Mouse (Mus musculus): ENCODE data around the gene Eif1. TPM values are rescaled to one million over a fixed set of nuclear protein-coding genes. Genes with fewer than 3 reads are reported as not detected.

Gene Eif1
- 346 and 359 TPM in 2 replicates for polyA plus RNA-seq (2012; rRNA removed)

DNA sequence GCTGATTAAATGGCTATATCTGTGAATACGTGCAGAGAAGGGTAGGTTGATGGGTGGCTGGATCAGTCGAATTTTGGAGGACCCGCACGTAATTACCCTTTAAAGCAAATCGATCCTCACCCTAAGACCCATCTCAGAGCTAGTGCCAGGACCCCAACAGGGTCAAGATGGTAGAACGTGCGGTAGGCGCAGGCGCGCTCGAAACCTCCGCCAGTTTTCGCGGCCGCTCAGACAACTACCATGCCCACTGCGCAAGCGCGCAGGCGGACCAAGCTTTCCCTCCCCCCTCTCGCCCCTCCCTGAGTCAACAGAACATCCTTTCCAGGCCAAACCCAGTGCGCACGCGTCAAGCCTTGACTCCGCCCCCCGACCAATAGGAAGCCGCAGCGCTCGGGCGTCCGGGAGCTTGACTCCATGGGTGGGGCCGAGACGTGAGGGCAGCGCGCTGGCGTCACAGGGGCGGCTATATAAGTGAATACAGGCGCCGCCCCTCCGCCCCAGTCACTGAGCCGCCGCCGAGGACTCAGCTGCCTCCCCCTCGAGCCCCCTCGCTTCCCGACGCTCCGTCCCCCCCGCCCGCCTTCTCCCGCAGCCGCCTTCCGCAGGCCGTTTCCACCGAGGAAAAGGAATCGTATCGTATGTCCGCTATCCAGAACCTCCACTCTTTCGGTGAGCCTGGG, at the start of gene Eif1:
TSS of gene Eif1 (plus strand) at position 394 of the 680 bp plus-strand sequence.

DNA sequence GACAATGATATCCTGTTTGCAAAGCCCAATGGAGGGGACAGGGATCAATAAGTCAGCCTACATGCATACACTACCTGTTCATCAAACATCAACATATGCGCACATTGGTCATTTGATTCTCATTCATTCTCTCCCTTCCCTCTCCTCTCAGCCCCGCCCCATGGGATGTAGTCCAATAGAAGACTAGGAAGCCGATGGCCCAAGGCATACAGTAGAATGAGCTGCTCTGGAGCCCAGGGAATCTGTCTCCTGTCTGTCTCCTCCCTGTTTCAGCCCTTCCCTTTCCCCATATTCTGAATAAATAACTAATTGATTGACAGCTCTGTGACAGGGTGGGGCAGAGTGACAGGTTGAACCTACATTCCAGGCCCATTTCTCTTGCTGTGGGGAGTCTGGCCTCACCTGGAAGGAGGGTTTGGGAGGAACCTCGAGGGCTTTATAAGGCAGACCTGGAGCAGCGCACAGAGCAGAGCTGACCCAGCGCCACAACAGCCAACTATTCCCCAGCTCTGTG, 14.3 kb downstream of the Eif1 start, which contains the start of gene Gast:
TSS of gene Gast (plus strand) at position 464 of the 514 bp plus-strand sequence.

DNA sequence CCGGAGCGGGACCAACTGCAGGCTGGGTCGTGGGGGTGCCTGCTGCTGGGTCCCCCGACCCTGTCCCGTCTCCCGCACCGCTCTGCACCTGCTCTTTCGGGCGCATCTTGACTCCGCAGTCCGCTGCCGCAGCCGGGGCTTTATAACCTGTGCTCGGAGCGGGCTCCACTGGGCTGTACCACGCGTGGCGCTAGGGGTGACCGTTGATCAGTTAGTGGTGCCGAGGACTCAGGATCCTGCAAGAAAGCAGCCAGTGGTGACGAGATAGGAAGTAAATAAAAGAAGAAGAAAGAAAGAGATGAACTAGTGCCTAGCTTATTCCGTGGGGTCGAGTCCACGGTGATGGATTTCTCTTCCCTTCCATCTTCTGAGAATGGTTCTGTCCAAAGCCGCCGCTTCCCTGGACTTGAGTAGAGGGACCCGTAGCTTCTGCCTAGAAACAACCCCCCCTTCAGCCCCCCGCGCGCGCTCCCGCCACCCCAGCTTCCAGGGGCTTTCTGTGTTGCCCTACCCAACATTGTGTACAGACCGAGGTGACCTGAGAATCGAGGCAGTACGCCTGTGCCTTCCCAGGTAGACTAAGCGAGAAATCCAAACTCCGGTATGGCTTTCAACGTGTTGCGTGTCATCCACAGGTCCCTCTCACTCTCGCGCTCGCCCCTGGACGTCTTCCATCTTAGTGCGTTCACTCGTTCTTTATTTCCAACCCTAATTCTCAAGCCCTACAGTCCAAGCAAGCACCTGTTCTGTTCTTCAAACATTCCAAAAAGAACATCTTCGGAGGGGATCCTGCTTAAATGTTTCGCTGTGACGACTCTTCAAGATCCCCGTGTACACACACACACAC, 36.5 kb downstream of the Eif1 start, which contains the start of gene Hap1:
TSS of gene Hap1 (minus strand) at position 157 of the 847 bp plus-strand sequence.

Other genes with a start within 250 kb of the Eif1 start
- 0.08 TPM in 1 of 2 replicates, not detected in the other for gene Krt32, start 231.7 kb upstream of the Eif1 start, polyA plus RNA-seq (2012; rRNA removed)
- gene Krt35, start 223.6 kb upstream of the Eif1 start, polyA plus RNA-seq (2012; rRNA removed) = not detected in 2 replicates
- 0.04 TPM in 1 of 2 replicates, not detected in the other for gene Krt36, start 214.3 kb upstream of the Eif1 start, polyA plus RNA-seq (2012; rRNA removed)
- 0.03 and 5.1 TPM in 2 replicates for gene Krt13, start 198.3 kb upstream of the Eif1 start, polyA plus RNA-seq (2012; rRNA removed)
- gene Krt15, start 184.0 kb upstream of the Eif1 start, polyA plus RNA-seq (2012; rRNA removed) = 0.32 and 9.2 TPM in 2 replicates
- 5.8 and 82.5 TPM in 2 replicates for gene Krt19, start 171.2 kb upstream of the Eif1 start, polyA plus RNA-seq (2012; rRNA removed)
- 0.12 and 0.16 TPM in 2 replicates for gene Krt9, start 126.6 kb upstream of the Eif1 start, polyA plus RNA-seq (2012; rRNA removed)
- 0.53 and 25.9 TPM in 2 replicates for gene Krt14, start 112.3 kb upstream of the Eif1 start, polyA plus RNA-seq (2012; rRNA removed)
- 0.05 and 5.7 TPM in 2 replicates for gene Krt16, start 71.0 kb upstream of the Eif1 start, polyA plus RNA-seq (2012; rRNA removed)
- 0.47 and 2.3 TPM in 2 replicates for gene Krt17, start 58.9 kb upstream of the Eif1 start, polyA plus RNA-seq (2012; rRNA removed)
- gene Krt42, start 50.0 kb upstream of the Eif1 start, polyA plus RNA-seq (2012; rRNA removed) = 0.08 TPM in 1 of 2 replicates, not detected in the other
- 0.16 and 0.25 TPM in 2 replicates for gene Gast, start 14.5 kb downstream of the Eif1 start, polyA plus RNA-seq (2012; rRNA removed)
- gene Hap1, start 36.2 kb downstream of the Eif1 start, polyA plus RNA-seq (2012; rRNA removed) = 272 and 284 TPM in 2 replicates
- 57.0 and 66.3 TPM in 2 replicates for gene Jup, start 77.9 kb downstream of the Eif1 start, polyA plus RNA-seq (2012; rRNA removed)
- gene P3h4, start 95.0 kb downstream of the Eif1 start, polyA plus RNA-seq (2012; rRNA removed) = 18.6 and 21.5 TPM in 2 replicates
- 15.9 and 24.1 TPM in 2 replicates for gene Fkbp10, start 95.8 kb downstream of the Eif1 start, polyA plus RNA-seq (2012; rRNA removed)
- 119 and 121 TPM in 2 replicates for gene Nt5c3b, start 121.9 kb downstream of the Eif1 start, polyA plus RNA-seq (2012; rRNA removed)
- gene Klhl10, start 122.0 kb downstream of the Eif1 start, polyA plus RNA-seq (2012; rRNA removed) = 1.2 and 1.4 TPM in 2 replicates
- gene Klhl11, start 152.9 kb downstream of the Eif1 start, polyA plus RNA-seq (2012; rRNA removed) = 7.3 and 7.7 TPM in 2 replicates
- 170 and 173 TPM in 2 replicates for gene Acly, start 208.1 kb downstream of the Eif1 start, polyA plus RNA-seq (2012; rRNA removed)
- 1.2 and 1.4 TPM in 2 replicates for gene Ttc25, start 225.7 kb downstream of the Eif1 start, polyA plus RNA-seq (2012; rRNA removed)

Data from central nervous system, embryonic 18 days (tissue).